Mouse (Mus musculus) common myeloid progenitor, adult 5-6 weeks (primary cell): ENCODE measurements around the gene Alg2. TPM values are rescaled to one million over a fixed set of nuclear protein-coding genes. Genes with fewer than 3 reads are reported as not detected.

Source experiments
- ATAC-seq: replicated peaks from 2 replicates; pipeline ENCODE4 v1.8.0; 2016; ENCODE audit warnings: low read depth, mild to moderate bottlenecking, moderate TSS enrichment, inconsistent platforms; ENCODE audit not compliant: poor library complexity, severe bottlenecking
- total RNA-seq: library from RNA; stranded (forward); fragments of 200-1000, 187-1606 nt; gene quantifications from 2 replicates; pipeline ENCODE4 v1.2.3, GENCODE M21; 2017

Alg2 gene
- total RNA-seq, 1 experiment from 2014 or later: 25.3 TPM

- no peak for ATAC-seq
Observed at GRCm38 (mm10) chr4:47473586-47473967, 556 bp downstream of the Alg2 start.

DNA sequence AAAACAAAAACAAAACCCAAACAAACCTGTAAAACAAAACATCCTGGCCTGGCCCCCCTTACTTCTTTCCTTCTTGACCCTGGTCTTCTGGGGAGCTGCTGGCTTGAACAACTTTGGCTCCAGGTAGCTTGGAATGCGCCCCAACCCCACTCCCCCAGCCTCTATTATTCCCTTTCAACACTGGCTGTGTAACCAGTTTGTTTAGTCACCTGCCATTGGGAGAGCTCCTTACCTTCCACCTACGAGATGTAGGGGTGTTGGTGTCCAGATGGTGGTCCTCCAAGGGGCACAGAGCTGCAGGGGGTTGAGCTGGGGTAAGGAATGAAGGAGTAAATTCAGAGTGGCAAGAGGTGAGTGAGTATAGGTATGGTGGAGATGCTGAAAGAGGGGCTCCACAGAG is 6.9 kb downstream of the Alg2 start:
- ATAC-seq: no peak

DNA sequence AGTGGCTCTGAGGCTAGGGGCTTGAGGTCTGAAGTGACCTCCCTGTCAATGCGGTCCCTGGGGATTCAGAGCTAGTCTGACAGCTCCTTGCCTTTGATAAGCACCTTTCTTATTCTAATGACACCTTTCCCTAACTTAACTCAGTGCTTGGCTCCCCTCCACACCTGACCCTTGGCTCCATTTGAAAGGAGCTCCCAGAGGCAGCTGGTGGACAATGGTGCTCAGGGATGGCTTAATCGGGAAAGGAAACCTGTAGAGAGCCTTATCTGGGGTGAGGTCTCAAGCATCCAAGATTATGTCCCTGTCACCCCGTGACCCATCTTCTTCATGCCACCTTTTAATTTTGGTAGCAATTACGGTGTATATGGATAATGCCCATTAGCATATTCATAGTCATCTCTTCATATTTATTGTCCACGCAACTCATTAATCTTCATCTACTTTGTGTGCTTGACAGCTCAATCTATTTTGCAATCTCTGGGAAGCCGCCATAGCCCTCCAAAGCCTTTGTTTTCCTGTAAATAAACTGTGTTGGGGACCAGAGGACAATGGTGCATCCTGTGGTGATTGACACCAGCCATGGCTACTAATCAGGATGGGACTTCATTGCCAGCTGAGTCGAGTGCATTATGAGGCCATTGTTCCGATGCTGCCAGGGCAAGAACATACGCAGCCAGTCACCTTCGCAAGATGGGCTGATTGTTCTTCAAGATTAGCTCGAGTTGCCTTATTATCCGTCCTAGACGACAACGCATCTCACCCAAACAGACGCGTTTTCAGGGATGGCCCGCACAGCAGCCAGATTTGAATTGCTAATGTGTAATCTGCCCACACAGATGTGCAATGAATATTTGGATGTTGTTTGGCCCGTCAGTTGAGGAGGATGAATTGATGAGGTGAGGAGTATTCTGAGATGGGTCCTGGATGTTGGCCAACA is 24.3 kb downstream of the Alg2 start:
- ATAC-seq: no peak

DNA sequence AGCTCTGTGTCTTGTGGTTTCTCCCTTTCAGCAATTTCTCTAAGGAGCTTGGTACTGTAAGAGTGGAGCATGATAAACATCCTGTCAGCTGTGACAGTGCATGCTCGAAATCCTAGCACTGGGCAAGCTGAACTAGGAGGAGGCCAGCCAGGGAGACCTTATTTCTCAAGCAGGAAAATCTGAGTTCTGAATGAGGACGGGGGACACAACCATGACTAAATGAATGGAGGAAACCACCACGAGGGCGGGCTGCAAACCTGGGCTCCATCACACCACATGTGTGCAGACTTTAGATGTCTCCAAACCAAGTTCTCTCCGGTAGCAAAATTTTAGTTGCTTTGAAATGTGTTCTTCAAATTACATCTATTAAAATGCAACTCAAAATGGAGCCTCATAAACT is 25.0 kb downstream of the Alg2 start:
- ATAC-seq: no peak

DNA sequence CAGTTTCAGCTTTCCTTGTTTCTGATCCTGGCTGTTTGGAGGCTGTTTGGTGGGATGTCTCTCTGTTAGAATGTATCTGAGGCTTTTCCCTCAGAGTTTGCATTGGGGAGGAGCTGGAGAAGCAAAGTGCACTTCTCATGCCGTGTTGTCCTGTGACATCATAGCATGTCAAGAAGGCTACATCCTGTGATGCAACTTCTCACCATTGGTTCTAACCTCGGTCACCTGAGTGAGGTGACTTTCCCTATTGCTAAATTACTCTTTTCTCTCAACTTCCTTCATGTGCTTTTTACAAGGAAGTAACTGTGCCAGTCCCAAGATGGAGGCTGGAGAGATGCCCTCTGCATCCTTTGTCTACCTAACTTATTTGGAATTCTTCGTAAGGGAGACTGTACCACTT is 25.6 kb downstream of the Alg2 start:
- no peak for ATAC-seq

- no peak for ATAC-seq
Observed at GRCm38 (mm10) chr4:47440951-47441350, 33.2 kb downstream of the Alg2 start.

GRCm38 (mm10) chr4:47438956-47439355 is 35.2 kb downstream of the Alg2 start:
- ATAC-seq: no peak

DNA sequence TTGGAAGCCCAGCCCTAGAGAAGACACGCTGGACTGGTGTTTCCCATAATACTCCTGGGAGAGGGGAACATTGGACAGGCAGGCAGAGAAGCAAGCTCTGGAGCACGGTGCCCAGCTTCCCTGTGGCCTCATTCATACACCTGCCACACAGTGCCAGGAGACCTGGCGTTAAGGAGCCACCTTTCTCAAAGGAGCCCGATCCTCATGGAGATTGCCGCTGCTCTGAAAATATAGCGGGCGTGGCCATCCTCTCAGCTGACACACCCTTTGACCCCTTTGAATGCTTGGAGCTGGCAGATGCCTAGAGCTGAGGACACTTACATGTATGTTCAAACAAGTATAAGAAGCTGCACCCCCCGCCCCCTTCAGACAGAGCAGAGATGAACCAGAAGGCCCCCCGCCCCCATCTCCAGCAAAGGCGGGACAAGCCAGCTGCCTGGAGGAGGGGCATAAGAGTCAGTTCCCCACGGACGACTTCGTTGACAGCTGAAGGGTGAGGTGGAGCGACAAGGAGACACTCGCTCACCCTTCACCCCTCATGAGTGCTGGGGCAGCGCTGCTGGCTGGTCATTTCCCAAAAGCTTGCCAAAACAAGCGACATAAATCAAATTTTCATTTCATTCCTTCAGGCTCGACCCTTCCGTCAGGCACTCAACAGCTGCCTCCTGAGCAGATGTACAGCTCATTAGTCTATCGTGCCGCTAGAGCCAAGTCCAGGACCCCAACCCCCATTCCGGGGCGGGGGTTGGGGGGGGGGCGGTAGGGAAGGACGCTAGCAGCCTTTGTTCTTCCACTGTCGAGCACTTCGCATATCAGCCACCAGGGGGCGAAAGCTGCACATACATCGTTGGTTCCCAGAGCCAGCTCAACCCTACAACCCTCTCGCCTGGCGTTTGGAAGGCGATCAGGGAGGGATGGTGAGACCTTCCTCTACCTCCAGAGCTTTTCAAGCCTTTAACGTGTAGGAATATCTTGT is 36.5 kb downstream of the Alg2 start:
- ATAC-seq: peak; percentile 85

DNA sequence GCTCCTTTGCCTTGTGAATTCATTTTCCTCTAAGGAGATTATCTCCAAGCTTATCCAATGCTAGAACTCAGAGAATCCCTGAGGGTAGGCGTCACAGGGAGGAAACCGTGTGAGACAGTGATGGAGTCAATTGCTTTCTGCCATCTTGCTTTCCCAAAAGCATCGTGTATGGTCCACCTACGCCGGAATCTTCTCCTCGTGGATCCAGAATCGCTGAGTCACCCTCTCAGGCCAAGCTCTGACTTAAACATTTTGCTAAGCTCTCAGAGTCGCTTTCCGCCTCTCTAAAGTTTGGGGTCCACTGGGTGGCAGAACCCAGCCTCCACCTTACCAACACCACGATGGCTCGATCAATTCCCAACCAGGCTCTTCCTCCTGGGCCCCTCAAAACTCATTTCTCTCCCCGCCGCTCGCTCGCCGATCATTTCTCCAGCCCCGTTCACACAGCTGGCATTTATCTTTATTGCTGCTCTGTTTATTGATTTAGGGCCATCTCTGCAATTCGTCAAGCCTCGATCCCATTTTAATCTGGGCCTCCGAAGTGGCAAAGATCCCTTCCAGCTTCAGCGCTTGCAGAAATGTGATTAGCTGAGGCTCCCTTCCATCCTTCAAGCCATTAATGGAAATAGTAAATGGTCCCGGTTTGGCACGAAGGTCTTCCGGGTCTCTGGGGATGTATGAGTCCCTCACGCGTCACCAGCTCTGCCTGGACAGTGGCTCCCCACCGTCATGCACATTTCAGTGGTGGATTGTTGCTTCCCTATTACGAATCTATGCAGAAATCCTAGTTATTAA is 38.4 kb downstream of the Alg2 start:
- no peak for ATAC-seq

DNA sequence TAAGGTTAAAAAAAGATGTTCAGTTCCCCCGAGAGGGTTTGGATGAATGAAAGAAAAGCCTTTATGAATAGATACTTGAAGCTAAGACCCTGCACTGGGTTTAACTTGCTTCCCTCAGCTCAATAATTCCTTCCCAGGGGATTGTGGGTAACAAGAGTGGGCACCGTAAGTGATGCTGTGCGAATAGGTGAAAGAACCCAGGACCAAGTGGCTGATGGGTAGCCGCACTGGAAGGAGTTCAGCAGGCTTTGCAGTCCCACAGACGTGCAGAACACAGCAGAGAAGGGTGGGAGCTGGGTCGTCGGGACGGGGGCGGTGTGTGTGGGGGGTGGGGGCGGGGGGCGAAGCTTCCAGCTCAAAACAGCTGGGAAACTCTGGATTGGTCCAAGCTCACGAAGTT is 39.0 kb downstream of the Alg2 start:
- no peak for ATAC-seq

GRCm38 (mm10) chr4:47432766-47433165 is 41.4 kb downstream of the Alg2 start:
- ATAC-seq: no peak

GRCm38 (mm10) chr4:47431081-47431480 is 43.1 kb downstream of the Alg2 start:
- no peak for ATAC-seq

DNA sequence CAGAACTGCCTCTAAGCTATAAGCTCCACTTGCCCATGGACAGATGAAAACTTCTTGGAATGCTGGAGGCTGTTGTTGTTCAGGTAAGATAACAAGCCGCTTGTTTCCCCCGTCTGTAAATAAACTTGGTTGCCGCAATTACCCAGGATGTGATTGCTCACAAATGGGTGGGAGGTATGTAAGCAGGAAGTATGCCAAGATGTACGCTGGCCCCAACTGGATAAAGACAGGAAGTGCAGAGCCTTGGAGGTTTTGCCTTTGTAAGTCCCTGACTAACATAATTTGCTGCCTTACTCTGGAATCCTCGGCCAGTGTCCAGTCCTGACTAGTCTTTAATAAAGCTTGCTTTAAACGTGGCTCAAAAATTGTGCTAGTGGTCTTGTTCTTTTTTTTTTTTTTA is 43.6 kb downstream of the Alg2 start:
- ATAC-seq: no peak

DNA sequence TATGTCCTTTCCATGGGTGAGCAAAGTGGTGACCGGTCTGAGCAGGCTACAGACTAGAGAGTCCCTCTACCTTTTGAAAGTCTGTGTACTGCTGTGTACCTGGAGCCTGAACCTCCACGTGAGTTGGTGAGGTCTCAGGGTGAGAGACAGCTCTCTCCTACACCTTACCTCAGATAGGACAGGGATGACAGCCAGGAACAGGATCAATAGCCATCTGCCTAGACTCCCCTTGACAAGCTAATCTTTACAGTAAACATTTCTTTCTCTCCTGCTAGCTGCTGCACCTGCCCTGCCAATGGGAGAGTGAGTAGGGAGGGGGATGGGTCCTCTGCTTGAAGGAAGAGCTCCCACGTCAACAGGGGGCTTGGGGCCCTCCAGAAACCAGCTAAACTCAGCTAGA is 46.5 kb downstream of the Alg2 start:
- no peak for ATAC-seq

DNA sequence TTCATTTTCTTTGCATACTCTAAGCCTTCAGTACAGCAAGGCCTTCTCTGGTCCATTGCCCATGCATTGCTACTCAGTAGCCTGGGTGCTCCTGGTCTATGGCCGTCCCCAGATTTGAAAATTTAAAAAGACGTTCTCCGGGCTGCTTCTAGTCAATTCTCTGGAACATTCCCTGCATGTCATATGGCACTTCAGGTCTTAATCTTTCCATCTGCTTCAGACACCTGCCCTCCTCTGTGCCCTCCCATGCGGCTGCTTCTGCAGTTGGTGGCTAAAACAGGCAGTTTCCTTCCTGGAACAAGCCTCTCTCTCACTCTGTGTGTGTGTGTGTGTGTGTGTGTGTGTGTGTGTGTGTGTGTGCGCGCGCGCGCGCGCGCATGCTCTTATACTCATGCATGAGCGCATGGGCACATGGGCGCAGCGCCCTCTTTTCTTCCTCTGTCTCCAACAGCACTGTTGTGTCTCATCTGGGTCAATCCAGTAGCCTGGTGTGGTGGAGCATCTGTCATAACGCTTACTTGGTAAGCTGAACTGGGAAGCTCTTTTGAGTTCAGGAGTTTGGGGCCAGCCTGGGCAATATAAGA is 48.8 kb downstream of the Alg2 start:
- peak; percentile 29 for ATAC-seq

GRCm38 (mm10) chr4:47424376-47424775 is 49.8 kb downstream of the Alg2 start:
- no peak for ATAC-seq

GRCm38 (mm10) chr4:47422946-47423345 is 51.2 kb downstream of the Alg2 start:
- no peak for ATAC-seq

GRCm38 (mm10) chr4:47422194-47422593 is 51.9 kb downstream of the Alg2 start:
- ATAC-seq: peak; percentile 48

DNA sequence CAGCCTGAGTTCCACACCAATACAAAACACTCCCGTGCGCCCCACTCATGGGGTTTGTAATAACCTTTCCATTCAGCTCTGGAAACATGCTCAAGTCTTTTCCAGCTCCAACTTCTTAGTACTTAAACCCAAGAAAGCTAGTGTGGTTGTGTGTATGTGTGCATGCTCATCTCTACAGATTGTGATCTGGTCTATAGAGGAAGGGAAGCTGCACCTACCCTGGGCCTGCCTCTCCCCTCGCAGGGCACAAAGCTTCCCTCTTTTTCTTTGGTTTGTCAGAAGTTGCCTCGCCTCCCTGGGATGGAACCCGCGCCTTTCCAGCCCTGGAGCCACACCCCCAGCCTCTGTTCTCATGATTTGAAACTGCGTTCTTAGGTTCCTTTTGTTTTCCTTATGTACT is 53.9 kb downstream of the Alg2 start:
- ATAC-seq: 0 out of 2 replicates have a peak, but pooled peaks have one; percentile 20
